Mouse (Mus musculus) neutrophil, adult 65 days (primary cell): Measurements from ENCODE around the gene Sept6. TPM values are rescaled to one million over a fixed set of nuclear protein-coding genes. Genes with fewer than 3 reads are reported as not detected.

Experiments used
- total RNA-seq: library from RNA; stranded (reverse); gene quantifications from 2 replicates; pipeline ENCODE4 v1.2.4, GENCODE M21; 2023

Gene Sept6
- total RNA-seq = 21.9 and 28.2 TPM in 2 replicates

GRCm38 (mm10) chrX:36991694-36992093 is at the start of gene Sept6:
Gene Sept6, minus strand, starts transcription at chrX:36991794.

GRCm38 (mm10) chrX:36902321-36903114 is 89.1 kb downstream of the Sept6 start, which contains the start of gene Nkrf:
Gene Nkrf, minus strand, starts transcription at chrX:36902899.

DNA sequence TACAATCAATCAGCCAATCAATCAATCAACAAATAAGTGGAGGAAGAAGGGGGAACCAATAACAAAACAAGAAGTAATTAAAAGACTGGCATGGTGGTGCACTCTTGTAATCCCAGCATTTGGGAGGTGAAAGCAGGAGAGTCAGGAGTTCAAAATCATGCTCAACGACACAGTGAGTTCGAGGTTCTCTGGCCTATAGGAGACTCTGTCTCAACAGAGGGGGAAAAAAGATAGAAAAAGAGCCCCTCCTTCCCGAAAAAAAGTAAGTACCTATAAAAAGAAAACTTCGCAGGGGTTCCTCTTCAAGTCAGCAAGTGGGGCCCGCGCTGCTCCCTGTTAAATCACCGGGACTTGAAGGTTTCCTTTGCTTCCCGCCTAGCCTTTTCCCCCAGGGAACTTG is 117.8 kb downstream of the Sept6 start, which contains the start of the genes Ube2a and C330007P06Rik:
TSS of gene Ube2a (plus strand) at position 136 of the 400 bp plus-strand sequence.
TSS of gene C330007P06Rik (minus strand) at position 347 of the 400 bp plus-strand sequence.

Other genes with a start within 250 kb of the Sept6 start
- 1.1 and 1.5 TPM in 2 replicates for gene Slc25a43, start 248.1 kb downstream of the Sept6 start, total RNA-seq
- gene Slc25a5, start 196.1 kb downstream of the Sept6 start, total RNA-seq = 239 and 251 TPM in 2 replicates
- 71.2 and 75.9 TPM in 2 replicates for gene Ube2a, start 117.9 kb downstream of the Sept6 start, total RNA-seq
- 36.0 and 53.1 TPM in 2 replicates for gene C330007P06Rik, start 117.7 kb downstream of the Sept6 start, total RNA-seq
- gene Nkrf, start 88.9 kb downstream of the Sept6 start, total RNA-seq = 1.6 and 1.9 TPM in 2 replicates
- gene Sowahd, start 57.1 kb upstream of the Sept6 start, total RNA-seq = not detected in 2 replicates
- 246 and 267 TPM in 2 replicates for gene Rpl39, start 93.6 kb upstream of the Sept6 start, total RNA-seq
- gene Upf3b, start 118.5 kb upstream of the Sept6 start, total RNA-seq = 11.3 and 14.3 TPM in 2 replicates
- 11.5 and 15.5 TPM in 2 replicates for gene Nkap, start 135.0 kb upstream of the Sept6 start, total RNA-seq
- not detected in 2 replicates for gene Akap14, start 177.0 kb upstream of the Sept6 start, total RNA-seq
- gene Ndufa1, start 199.4 kb upstream of the Sept6 start, total RNA-seq = 90.8 and 107 TPM in 2 replicates
- gene Rnf113a1, start 199.5 kb upstream of the Sept6 start, total RNA-seq = 3.0 and 3.3 TPM in 2 replicates
- not detected in 2 replicates for gene Gm9, start 219.2 kb upstream of the Sept6 start, total RNA-seq
- not detected in 2 replicates for gene Rhox1, start 230.5 kb upstream of the Sept6 start, total RNA-seq